Mouse (Mus musculus) bone marrow macrophage, adult 2 months (primary cell): ENCODE measurements at regions not wholly inside any gene's neighbourhood (a gene's known extent, or its start where the extent isn't known, plus 50 kb on each side); places are given as distances from the start of the nearest gene placed in this dataset.

Source experiments
- CTCF ChIP-seq: IDR thresholded peaks from 2 replicates; pipeline ENCODE4 v1.5.1; 2012; ENCODE audit warnings: low read depth, mild to moderate bottlenecking, low read length, moderate library complexity
- POLR2A ChIP-seq: IDR thresholded peaks from 2 replicates; pipeline ENCODE4 v1.6.1; 2012; ENCODE audit warnings: mild to moderate bottlenecking, low read depth, low read length, borderline replicate concordance

DNA sequence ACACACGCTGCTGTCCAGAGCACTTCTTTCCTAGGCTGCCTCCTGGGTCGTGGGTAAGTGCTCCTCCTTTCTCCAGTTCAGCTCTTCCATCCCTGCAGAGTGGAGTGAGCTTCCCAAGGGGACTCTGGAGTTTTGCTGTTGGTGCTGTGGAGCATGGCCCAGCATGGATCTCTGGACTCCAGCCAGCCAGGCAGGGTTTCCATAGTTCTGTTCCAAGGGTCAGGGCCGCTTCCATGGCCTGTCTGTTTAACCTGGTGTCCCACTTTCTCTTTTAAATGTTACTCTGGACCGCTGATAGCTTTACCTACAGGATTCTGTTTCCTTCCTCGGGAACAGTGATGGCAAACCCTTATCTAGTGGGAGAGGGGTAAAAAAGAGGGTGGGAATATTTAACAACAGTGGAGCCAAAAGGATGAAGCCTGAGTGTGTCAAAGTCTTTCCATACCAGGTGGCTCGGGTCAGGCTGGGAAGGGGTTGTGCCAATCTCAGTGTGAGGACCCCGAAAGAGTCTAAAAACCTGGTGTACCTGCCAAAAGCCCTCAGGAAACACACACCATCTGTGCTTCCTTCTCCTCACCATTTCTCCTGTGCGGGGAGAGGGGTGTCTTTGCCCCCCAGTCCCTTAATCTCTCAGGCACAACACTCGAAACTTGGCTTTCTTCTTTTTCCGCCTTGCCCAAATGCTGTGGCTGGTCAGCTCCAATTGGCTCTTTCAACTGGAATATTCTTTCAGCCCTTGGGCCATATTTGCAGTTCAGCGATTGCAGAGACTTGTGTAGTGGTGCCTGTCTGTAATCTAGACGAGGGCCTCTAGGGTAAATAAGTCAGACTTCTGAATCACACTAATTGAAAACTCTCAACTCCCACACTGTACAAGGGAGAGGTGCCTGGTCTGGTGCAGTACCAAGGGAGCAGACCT, 222.8 kb upstream of the Fam19a5 start:
- TF ChIP-seq CTCF = no peak
- no peak for TF ChIP-seq POLR2A
